Mouse (Mus musculus) MEL (cell line): ENCODE results near the gene Hemk1.

Experiments
- CTCF ChIP-seq, 3 experiments: IDR thresholded peaks in 2 of 3; conservative IDR thresholded peaks in 1 of 3; 2 replicates each; pipeline ENCODE4 v1.5.1; 2011 to 2012; ENCODE audit warnings: low read length in 3 of 3, low read depth in 2 of 3, mild to moderate bottlenecking in 2 of 3, improper control_type of control experiment in 1 of 3, inconsistent platforms in 1 of 3, mixed read lengths in 1 of 3, moderate library complexity in 1 of 3; ENCODE audit not compliant: control insufficient read depth in 1 of 3, insufficient read depth in 1 of 3, poor library complexity in 1 of 3, severe bottlenecking in 1 of 3
- MAFK ChIP-seq: IDR thresholded peaks from 2 replicates; pipeline ENCODE4 v1.6.1; 2011; ENCODE audit warnings: low read depth, mild to moderate bottlenecking, low read length, improper control_type of control experiment, borderline replicate concordance
- MAX ChIP-seq: IDR thresholded peaks from 2 replicates; pipeline ENCODE4 v1.6.1; 2011; ENCODE audit warnings: low read length, improper control_type of control experiment
- POLR2A ChIP-seq, 2 experiments: IDR thresholded peaks; 2 replicates each; pipeline ENCODE4 v1.6.1; 2011 to 2012; ENCODE audit warnings: low read length in 2 of 2, mild to moderate bottlenecking in 2 of 2, control low read depth in 1 of 2, improper control_type of control experiment in 1 of 2, low read depth in 1 of 2, moderate library complexity in 1 of 2; ENCODE audit not compliant: control insufficient read depth in 1 of 2, insufficient read depth in 1 of 2, poor library complexity in 1 of 2
- TCF12 ChIP-seq: IDR thresholded peaks from 2 replicates; pipeline ENCODE4 v1.6.1; 2014; ENCODE audit warnings: low read depth, mild to moderate bottlenecking, inconsistent platforms, low read length, improper control_type of control experiment, moderate library complexity

DNA sequence AAGGTAGTCTGAATTCAATTTTAAA lies 42.3 kb downstream of the Hemk1 start, which contains the start of gene Cish:
- TF ChIP-seq CTCF (IDR thresholded peaks at IDR 0.05 in 2 of 3, conservative IDR thresholded peaks at IDR 0.05 in 1 of 3; ENCODE audit: control insufficient read depth in 1 of 3, insufficient read depth in 1 of 3, low read depth in 2 of 3, low read length in 3 of 3, poor library complexity in 1 of 3, severe bottlenecking in 1 of 3) (no peak), MAX (no peak), POLR2A (IDR thresholded peaks at IDR 0.05; ENCODE audit: control insufficient read depth in 1 of 2, insufficient read depth in 1 of 2, low read depth in 1 of 2, low read length in 2 of 2, poor library complexity in 1 of 2) (no peak), TCF12 (no peak), MAFK (no peak)
